In genomic region chr10:22633406-22634306, GRCm38 (mm10) we compare ENCODE assay signal across 19 mouse cellular contexts. TPM values are rescaled to one million over a fixed set of nuclear protein-coding genes. Genes with fewer than 3 reads are reported as not detected.
DNase-seq lines count a peak whose midpoint lies in the region; ATAC-seq lines count a peak whose summit lies in the region.
"Had no signal": no experiment of that assay in that cellular context is flagged by ENCODE, and none has a peak within 500 bp of the region (broad histone marks: within the 10 kb centered on the region; RNA-seq: fewer than 3 reads in every experiment).

No protein-coding gene starts in this region.

- no peak for DNase-seq in hindbrain, embryonic 11.5 days (ENCODE audit: low spot score)
- DNase-seq in retina, postnatal 1 day: peak; percentile 11
- DNase-seq in retina, embryonic 14.5 days (ENCODE audit: low spot score): no peak
- DNase-seq in B cell, adult 2 months: no peak
- no peak for DNase-seq in spleen, adult 12 weeks (ENCODE audit: low spot score)
- no peak for DNase-seq in heart, adult 18-20 months
- DNase-seq: adrenal gland, postnatal 25 days; cerebellum, adult 9-10 months; embryo, embryonic 11 days; right cerebral cortex, postnatal 4 days had no signal

- ATAC-seq in hindbrain, embryonic 11.5 days (ENCODE audit: low FRiP score): peak; percentile 76
- ATAC-seq in hindbrain, embryonic 16.5 days: no peak
- peak; percentile 78 for ATAC-seq in hindbrain, embryonic 13.5 days (ENCODE audit: low FRiP score)
- ATAC-seq: activated CD4-positive, CD25-positive, alpha-beta regulatory T cell, adult 4 months had no signal

- no peaks in the 10 kb centered on the region for H3K9me3 ChIP-seq in hindbrain, embryonic 11.5 days (ENCODE audit: control insufficient read depth, low read length)
- no peaks in the 10 kb centered on the region for H3K9me3 ChIP-seq in hindbrain, embryonic 16.5 days (ENCODE audit: control insufficient read depth, low read length)
- H3K9me3 ChIP-seq in hindbrain, embryonic 13.5 days: no peaks in the 10 kb centered on the region
- H3K9me3 ChIP-seq: heart, embryonic 13.5 days; hindbrain, embryonic 15.5 days; limb, embryonic 12.5 days had no signal

- WGBS in hindbrain, embryonic 11.5 days: 36% methylated on average over 6 of the region's 6 CpGs
- 34% methylated on average over 6 of the region's 6 CpGs for WGBS in hindbrain, embryonic 16.5 days
- WGBS in hindbrain, embryonic 13.5 days: 38% methylated on average over 6 of the region's 6 CpGs

- no peaks in the 10 kb centered on the region for H3K4me1 ChIP-seq in hindbrain, embryonic 11.5 days (replicated peaks; ENCODE audit: control insufficient read depth, insufficient read depth, low read length)
- no peaks in the 10 kb centered on the region for H3K4me1 ChIP-seq in hindbrain, embryonic 16.5 days (ENCODE audit: control insufficient read depth, insufficient read depth, low read depth, low read length)
- H3K4me1 ChIP-seq in hindbrain, embryonic 13.5 days (replicated peaks): peaks cover 3% of the 10 kb centered on the region; the same call in 1 of the 2 replicates
- H3K4me1 ChIP-seq: heart, embryonic 13.5 days had no signal

- H3K36me3 ChIP-seq in hindbrain, embryonic 11.5 days (ENCODE audit: control insufficient read depth, insufficient read depth, low read length): no peaks in the 10 kb centered on the region
- no peaks in the 10 kb centered on the region for H3K36me3 ChIP-seq in hindbrain, embryonic 16.5 days (ENCODE audit: control insufficient read depth, insufficient read depth, low read length)
- H3K36me3 ChIP-seq in hindbrain, embryonic 13.5 days: no peaks in the 10 kb centered on the region
- H3K36me3 ChIP-seq: heart, embryonic 13.5 days; hindbrain, embryonic 15.5 days; limb, embryonic 12.5 days had no signal

- H3K27ac ChIP-seq in hindbrain, embryonic 11.5 days (ENCODE audit: low read depth, low read length): no peak overlapping the region
- H3K27ac ChIP-seq in hindbrain, embryonic 16.5 days (ENCODE audit: low read depth, low read length): no peak overlapping the region
- H3K27ac ChIP-seq in hindbrain, embryonic 13.5 days: no peak overlapping the region
- H3K27ac ChIP-seq: heart, embryonic 13.5 days; hindbrain, embryonic 15.5 days; layer of hippocampus, adult 2 months; left cerebral cortex, adult 2 months; limb, embryonic 12.5 days; macrophage had no signal

- no peaks in the 10 kb centered on the region for H3K27me3 ChIP-seq in hindbrain, embryonic 11.5 days (ENCODE audit: control insufficient read depth, insufficient read depth, low read length)
- H3K27me3 ChIP-seq in hindbrain, embryonic 16.5 days (replicated peaks; ENCODE audit: control insufficient read depth, insufficient read depth, low read length): no peaks in the 10 kb centered on the region
- H3K27me3 ChIP-seq in hindbrain, embryonic 13.5 days: no peaks in the 10 kb centered on the region
- H3K27me3 ChIP-seq: heart, embryonic 13.5 days; hindbrain, embryonic 15.5 days; limb, embryonic 12.5 days had no signal

- no peak overlapping the region for H3K9ac ChIP-seq in hindbrain, embryonic 11.5 days (ENCODE audit: low read depth, low read length)
- no peak overlapping the region for H3K9ac ChIP-seq in hindbrain, embryonic 16.5 days (ENCODE audit: low read depth, low read length)
- no peak overlapping the region for H3K9ac ChIP-seq in hindbrain, embryonic 13.5 days
- H3K9ac ChIP-seq: heart, embryonic 13.5 days; hindbrain, embryonic 15.5 days; limb, embryonic 12.5 days had no signal

- no peak overlapping the region for H3K4me3 ChIP-seq in hindbrain, embryonic 11.5 days (ENCODE audit: low read depth, low read length)
- H3K4me3 ChIP-seq in hindbrain, embryonic 16.5 days (ENCODE audit: low read length): no peak overlapping the region
- H3K4me3 ChIP-seq in hindbrain, embryonic 13.5 days: no peak overlapping the region
- H3K4me3 ChIP-seq: heart, embryonic 13.5 days; hindbrain, embryonic 15.5 days; layer of hippocampus, adult 2 months; left cerebral cortex, adult 2 months; limb, embryonic 12.5 days had no signal

- H3K4me2 ChIP-seq in hindbrain, embryonic 11.5 days (replicated peaks; ENCODE audit: low read depth, low read length): no peak overlapping the region
- H3K4me2 ChIP-seq in hindbrain, embryonic 16.5 days (ENCODE audit: low read length): no peak overlapping the region
- H3K4me2 ChIP-seq in hindbrain, embryonic 13.5 days: no peak overlapping the region
- H3K4me2 ChIP-seq: heart, embryonic 13.5 days; hindbrain, embryonic 15.5 days; limb, embryonic 12.5 days had no signal

RNA-seq across cellular contexts. Expression of gene Slc2a12, which starts 11.2 kb away (rescaled TPM):
- 2.4 and 3.2 TPM in 2 replicates for polyA plus RNA-seq in hindbrain, embryonic 11.5 days (2014; fragmentation: Nextera tagmentation; extraction: Ambion mirVana)
- polyA plus RNA-seq in hindbrain, embryonic 16.5 days (2015; fragmentation: Nextera tagmentation; extraction: Ambion mirVana): 7.2 and 7.6 TPM in 2 replicates
- 4.2 and 5.2 TPM in 2 replicates for polyA plus RNA-seq in hindbrain, embryonic 13.5 days (2015; fragmentation: Nextera tagmentation; extraction: Ambion mirVana)
- total RNA-seq in heart, adult 18-20 months (2021): 10 to 100 TPM; 15.0 to 22.8 TPM
- polyA plus RNA-seq: activated CD4-positive, CD25-positive, alpha-beta regulatory T cell, adult 4 months had no signal
